Mouse (Mus musculus) hindbrain, embryonic 15.5 days (tissue): Measurements from ENCODE around the gene Pou2f2. TPM values are rescaled to one million over a fixed set of nuclear protein-coding genes. Genes with fewer than 3 reads are reported as not detected.

Source experiments
- microRNA-seq: library from miRNA; unstranded; fragments of <30 nt; microRNA quantifications from one replicate; pipeline ENCODE4, GENCODE M21; 2016
- polyA plus RNA-seq: library from polyadenylated mRNA; unstranded; fragments of >200 nt; fragmentation: Nextera tagmentation; extraction: Ambion mirVana; gene quantifications from 2 replicates; pipeline ENCODE4 v1.2.1, GENCODE M21; 2015

The Pou2f2 gene
- polyA plus RNA-seq, 1 experiment from 2014 or later: 33.4 TPM

Small RNAs within 50 kb of the gene (microRNA-seq; reads per million reads assigned to microRNA genes)
- gene Mir6537 (0.87 reads per million), gene Mir7048 (not detected)

Other genes starting within 250 kb of the Pou2f2 start
- gene Gm4881, start 235.2 kb downstream of the Pou2f2 start, polyA plus RNA-seq: 5.2 and 5.4 TPM in 2 replicates
- gene Rabac1, start 207.0 kb downstream of the Pou2f2 start, polyA plus RNA-seq: 302 and 308 TPM in 2 replicates
- gene Atp1a3, start 173.8 kb downstream of the Pou2f2 start, polyA plus RNA-seq: 487 and 576 TPM in 2 replicates
- gene Grik5, start 107.4 kb downstream of the Pou2f2 start, polyA plus RNA-seq: 18.3 and 18.5 TPM in 2 replicates
- gene Zfp574, start 107.2 kb downstream of the Pou2f2 start, polyA plus RNA-seq: 33.9 and 37.7 TPM in 2 replicates
- gene Dedd2, start 40.9 kb upstream of the Pou2f2 start, polyA plus RNA-seq: 16.5 and 17.3 TPM in 2 replicates
- gene Zfp526, start 41.7 kb upstream of the Pou2f2 start, polyA plus RNA-seq: 1.6 and 2.1 TPM in 2 replicates
- gene Gsk3a, start 58.1 kb upstream of the Pou2f2 start, polyA plus RNA-seq: 19.2 and 19.7 TPM in 2 replicates
- gene Erf, start 71.0 kb upstream of the Pou2f2 start, polyA plus RNA-seq: 3.4 and 4.4 TPM in 2 replicates
- 32.5 and 38.5 TPM in 2 replicates for gene Cic, start 88.0 kb upstream of the Pou2f2 start, polyA plus RNA-seq
- 558 and 579 TPM in 2 replicates for gene Pafah1b3, start 118.3 kb upstream of the Pou2f2 start, polyA plus RNA-seq
- 3.5 and 4.6 TPM in 2 replicates for gene Prr19, start 121.7 kb upstream of the Pou2f2 start, polyA plus RNA-seq
- gene Tmem145, start 126.4 kb upstream of the Pou2f2 start, polyA plus RNA-seq: 84.1 and 101 TPM in 2 replicates
- gene Megf8, start 137.4 kb upstream of the Pou2f2 start, polyA plus RNA-seq: 23.9 and 25.1 TPM in 2 replicates
- not detected in 2 replicates for gene Cnfn, start 190.0 kb upstream of the Pou2f2 start, polyA plus RNA-seq
- gene Lipe, start 219.0 kb upstream of the Pou2f2 start, polyA plus RNA-seq: 9.9 and 11.0 TPM in 2 replicates
- 1.2 and 1.3 TPM in 2 replicates for gene Cxcl17, start 233.2 kb upstream of the Pou2f2 start, polyA plus RNA-seq